Mouse (Mus musculus) CH12.LX (cell line): Measurements from ENCODE around the gene Nebl.

ENCODE experiments used
- CTCF ChIP-seq, 2 experiments: IDR thresholded peaks in 1 of 2; conservative IDR thresholded peaks in 1 of 2; 2 replicates each; pipeline ENCODE4 v1.5.1; 2011 to 2012; ENCODE audit warnings: low read depth in 2 of 2, low read length in 2 of 2, improper control_type of control experiment in 1 of 2, inconsistent platforms in 1 of 2, mild to moderate bottlenecking in 1 of 2, moderate library complexity in 1 of 2
- POLR2AphosphoS2 ChIP-seq: IDR thresholded peaks from 2 replicates; pipeline ENCODE4 v1.6.1; 2011; ENCODE audit warnings: low read depth, low read length, improper control_type of control experiment
- USF1 ChIP-seq: IDR thresholded peaks from 2 replicates; pipeline ENCODE4 v1.6.1; 2014; ENCODE audit warnings: low read depth, mild to moderate bottlenecking, inconsistent platforms, low read length, improper control_type of control experiment

- TF ChIP-seq USF1 (no peak), POLR2AphosphoS2 (no peak), CTCF (conservative IDR thresholded peaks at IDR 0.05 in 1 of 2, IDR thresholded peaks at IDR 0.05 in 1 of 2; ENCODE audit: low read depth in 2 of 2, low read length in 2 of 2) (no peak)
Measured at GRCm38 (mm10) chr2:17623931-17624330, 107.3 kb downstream of the Nebl start.
